Mouse (Mus musculus): ENCODE measurements around the gene Rep15.

Rep15 gene

GRCm38 (mm10) chr6:147032303-147032925 is at the start of gene Rep15:
TSS of gene Rep15 (plus strand) at chr6:147032584.
- no peak for DNase-seq (ENCODE audit: low read depth, low spot score)

GRCm38 (mm10) chr6:146984569-146984968 is 47.8 kb upstream of the Rep15 start:
- DNase-seq (ENCODE audit: low read depth, low spot score), result no peak

GRCm38 (mm10) chr6:146994236-146994635 is 38.1 kb upstream of the Rep15 start:
- no peak for DNase-seq (ENCODE audit: low read depth, low spot score)

- DNase-seq (ENCODE audit: low read depth, low spot score), result no peak
Observed at GRCm38 (mm10) chr6:146995391-146995790, 37.0 kb upstream of the Rep15 start.

- no peak for DNase-seq (ENCODE audit: low read depth, low spot score)
Observed at GRCm38 (mm10) chr6:146995878-146996277, 36.5 kb upstream of the Rep15 start.

- DNase-seq (ENCODE audit: low read depth, low spot score), result no peak
Observed at GRCm38 (mm10) chr6:146997006-146997405, 35.4 kb upstream of the Rep15 start.

GRCm38 (mm10) chr6:146998710-146999109 is 33.7 kb upstream of the Rep15 start:
- no peak for DNase-seq (ENCODE audit: low read depth, low spot score)

- DNase-seq (ENCODE audit: low read depth, low spot score), result no peak
Observed at GRCm38 (mm10) chr6:146999302-146999701, 33.1 kb upstream of the Rep15 start.

GRCm38 (mm10) chr6:146999755-147000154 is 32.6 kb upstream of the Rep15 start:
- DNase-seq (ENCODE audit: low read depth, low spot score), result no peak

- peak; percentile 20 for DNase-seq (ENCODE audit: low read depth, low spot score)
Observed at GRCm38 (mm10) chr6:147008148-147008547, 24.2 kb upstream of the Rep15 start.

- DNase-seq (ENCODE audit: low read depth, low spot score), result no peak
Observed at GRCm38 (mm10) chr6:147010358-147010757, 22.0 kb upstream of the Rep15 start.

GRCm38 (mm10) chr6:147010811-147011520 is 21.4 kb upstream of the Rep15 start:
- no peak for DNase-seq (ENCODE audit: low read depth, low spot score)

GRCm38 (mm10) chr6:147011555-147011954 is 20.8 kb upstream of the Rep15 start:
- no peak for DNase-seq (ENCODE audit: low read depth, low spot score)

GRCm38 (mm10) chr6:147011977-147012376 is 20.4 kb upstream of the Rep15 start:
- no peak for DNase-seq (ENCODE audit: low read depth, low spot score)

- no peak for DNase-seq (ENCODE audit: low read depth, low spot score)
Observed at GRCm38 (mm10) chr6:147013546-147013945, 18.8 kb upstream of the Rep15 start.

- DNase-seq (ENCODE audit: low read depth, low spot score), result no peak
Observed at GRCm38 (mm10) chr6:147017906-147018305, 14.5 kb upstream of the Rep15 start.

- DNase-seq (ENCODE audit: low read depth, low spot score), result no peak
Observed at GRCm38 (mm10) chr6:147018364-147018763, 14.0 kb upstream of the Rep15 start.

- no peak for DNase-seq (ENCODE audit: low read depth, low spot score)
Observed at GRCm38 (mm10) chr6:147021181-147021580, 11.2 kb upstream of the Rep15 start.

- no peak for DNase-seq (ENCODE audit: low read depth, low spot score)
Observed at GRCm38 (mm10) chr6:147022375-147023132, 9.8 kb upstream of the Rep15 start.

- DNase-seq (ENCODE audit: low read depth, low spot score), result no peak
Observed at GRCm38 (mm10) chr6:147023133-147023395, 9.3 kb upstream of the Rep15 start.

GRCm38 (mm10) chr6:147023568-147023967 is 8.8 kb upstream of the Rep15 start:
- DNase-seq (ENCODE audit: low read depth, low spot score), result no peak

- no peak for DNase-seq (ENCODE audit: low read depth, low spot score)
Observed at GRCm38 (mm10) chr6:147024761-147025160, 7.6 kb upstream of the Rep15 start.

GRCm38 (mm10) chr6:147028396-147028795 is 4.0 kb upstream of the Rep15 start:
- DNase-seq (ENCODE audit: low read depth, low spot score), result no peak

Measured in c-Kit-negative CD71-positive TER-119-positive erythroid progenitor cells, embryonic 14.5 days (primary cell).